Mouse (Mus musculus): ENCODE data around the gene Ap3d1. TPM values are rescaled to one million over a fixed set of nuclear protein-coding genes. Genes with fewer than 3 reads are reported as not detected.

Gene Ap3d1
- polyA plus RNA-seq, 1 experiment from 2014 or later: 125 TPM

DNA sequence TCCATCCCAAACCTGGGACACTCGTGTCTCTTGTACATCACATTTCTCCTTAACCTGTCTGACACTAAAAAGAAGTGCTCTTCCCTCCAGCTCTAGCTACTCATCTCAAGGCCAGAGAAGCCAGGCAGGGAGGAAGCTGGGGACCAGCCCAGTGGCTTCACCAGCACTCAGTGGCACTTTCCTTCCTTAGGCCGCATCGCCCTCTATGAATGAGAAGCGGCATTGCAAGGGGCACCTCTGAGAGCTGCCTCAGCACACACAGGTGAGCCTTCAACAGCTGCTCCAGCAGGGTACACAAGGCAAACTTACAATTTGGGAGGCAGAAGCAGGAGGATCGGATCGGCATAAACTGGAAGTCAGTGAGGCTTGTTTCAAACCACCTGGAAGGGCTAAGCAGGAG lies 57.9 kb downstream of the Ap3d1 start:
- Histone ChIP-seq H3K4me1 (ENCODE audit: control insufficient read depth, insufficient read depth, low read length) (peaks cover 2% of the 10 kb centered on the region; the same call in 1 of the 2 replicates), H3K27me3 (ENCODE audit: control insufficient read depth, insufficient read depth, low read length) (no peaks in the 10 kb centered on the region), H3K4me3 (ENCODE audit: low read depth, low read length) (no peak overlapping the region), H3K9ac (replicated peaks; ENCODE audit: low read depth, low read length) (no peak overlapping the region), H3K4me2 (ENCODE audit: low read depth, low read length) (no peak overlapping the region), H3K27ac (ENCODE audit: low read depth, low read length) (no peak overlapping the region), H3K9me3 (ENCODE audit: control insufficient read depth, low read length) (no peaks in the 10 kb centered on the region), H3K36me3 (ENCODE audit: control insufficient read depth, insufficient read depth, low read length) (peaks cover 23% of the 10 kb centered on the region)
- WGBS: 52% methylated on average over 6 of the region's 6 CpGs
- no peak for ATAC-seq (ENCODE audit: low read depth)

- H3K27me3 ChIP-seq (ENCODE audit: control insufficient read depth, insufficient read depth, low read length): no peaks in the 10 kb centered on the region
- peaks cover 22% of the 10 kb centered on the region for H3K36me3 ChIP-seq (ENCODE audit: control insufficient read depth, insufficient read depth, low read length)
- no peak overlapping the region for H3K4me3 ChIP-seq (ENCODE audit: low read depth, low read length)
- H3K27ac ChIP-seq (ENCODE audit: low read depth, low read length): no peak overlapping the region
- no peak overlapping the region for H3K9ac ChIP-seq (replicated peaks; ENCODE audit: low read depth, low read length)
- peaks cover 2% of the 10 kb centered on the region; the same call in 1 of the 2 replicates for H3K4me1 ChIP-seq (ENCODE audit: control insufficient read depth, insufficient read depth, low read length)
- H3K4me2 ChIP-seq (ENCODE audit: low read depth, low read length): no peak overlapping the region
- H3K9me3 ChIP-seq (ENCODE audit: control insufficient read depth, low read length): no peaks in the 10 kb centered on the region
- WGBS: 100% methylated on average over 1 of the region's 1 CpGs
- no peak for ATAC-seq (ENCODE audit: low read depth)
Observed at GRCm38 (mm10) chr10:80683647-80684046, 58.4 kb downstream of the Ap3d1 start.

- 96% methylated on average over 6 of the region's 6 CpGs for WGBS
- Histone ChIP-seq H3K27ac (ENCODE audit: low read depth, low read length) (no peak overlapping the region), H3K9me3 (ENCODE audit: control insufficient read depth, low read length) (no peaks in the 10 kb centered on the region), H3K4me2 (ENCODE audit: low read depth, low read length) (no peak overlapping the region), H3K4me1 (ENCODE audit: control insufficient read depth, insufficient read depth, low read length) (peaks cover 19% of the 10 kb centered on the region), H3K36me3 (ENCODE audit: control insufficient read depth, insufficient read depth, low read length) (peaks cover 17% of the 10 kb centered on the region), H3K27me3 (ENCODE audit: control insufficient read depth, insufficient read depth, low read length) (no peaks in the 10 kb centered on the region), H3K4me3 (ENCODE audit: low read depth, low read length) (no peak overlapping the region), H3K9ac (replicated peaks; ENCODE audit: low read depth, low read length) (no peak overlapping the region)
- no peak for ATAC-seq (ENCODE audit: low read depth)
Observed at GRCm38 (mm10) chr10:80682003-80682402, 60.1 kb downstream of the Ap3d1 start.

- ATAC-seq (ENCODE audit: low read depth): no peak
- 86% methylated on average over 2 of the region's 2 CpGs for WGBS
- H3K4me3 ChIP-seq (ENCODE audit: low read depth, low read length): no peak overlapping the region
- H3K27me3 ChIP-seq (ENCODE audit: control insufficient read depth, insufficient read depth, low read length): no peaks in the 10 kb centered on the region
- no peak overlapping the region for H3K27ac ChIP-seq (ENCODE audit: low read depth, low read length)
- H3K36me3 ChIP-seq (ENCODE audit: control insufficient read depth, insufficient read depth, low read length): peaks cover under 1% of the 10 kb centered on the region
- peaks cover 19% of the 10 kb centered on the region for H3K4me1 ChIP-seq (ENCODE audit: control insufficient read depth, insufficient read depth, low read length)
- H3K9ac ChIP-seq (replicated peaks; ENCODE audit: low read depth, low read length): no peak overlapping the region
- H3K9me3 ChIP-seq (ENCODE audit: control insufficient read depth, low read length): no peaks in the 10 kb centered on the region
- H3K4me2 ChIP-seq (ENCODE audit: low read depth, low read length): no peak overlapping the region
Observed at GRCm38 (mm10) chr10:80680260-80680696, 61.8 kb downstream of the Ap3d1 start.

GRCm38 (mm10) chr10:80679556-80680259 lies 62.4 kb downstream of the Ap3d1 start:
- Histone ChIP-seq H3K9ac (replicated peaks; ENCODE audit: low read depth, low read length) (no peak overlapping the region), H3K9me3 (ENCODE audit: control insufficient read depth, low read length) (no peaks in the 10 kb centered on the region), H3K4me2 (ENCODE audit: low read depth, low read length) (no peak overlapping the region), H3K4me1 (ENCODE audit: control insufficient read depth, insufficient read depth, low read length) (peaks cover 25% of the 10 kb centered on the region), H3K4me3 (ENCODE audit: low read depth, low read length) (no peak overlapping the region), H3K27ac (ENCODE audit: low read depth, low read length) (no peak overlapping the region), H3K27me3 (ENCODE audit: control insufficient read depth, insufficient read depth, low read length) (no peaks in the 10 kb centered on the region), H3K36me3 (ENCODE audit: control insufficient read depth, insufficient read depth, low read length) (no peaks in the 10 kb centered on the region)
- 62% methylated on average over 9 of the region's 9 CpGs for WGBS
- ATAC-seq (ENCODE audit: low read depth): no peak

- peaks cover 34% of the 10 kb centered on the region for H3K4me1 ChIP-seq (ENCODE audit: control insufficient read depth, insufficient read depth, low read length)
- H3K9me3 ChIP-seq (ENCODE audit: control insufficient read depth, low read length): no peaks in the 10 kb centered on the region
- H3K4me3 ChIP-seq (ENCODE audit: low read depth, low read length): no peak overlapping the region
- 69% methylated on average over 7 of the region's 10 CpGs for WGBS
- H3K27ac ChIP-seq (ENCODE audit: low read depth, low read length): peak overlapping the region; percentile 30
- H3K9ac ChIP-seq (replicated peaks; ENCODE audit: low read depth, low read length): no peak overlapping the region
- no peak overlapping the region for H3K4me2 ChIP-seq (ENCODE audit: low read depth, low read length)
- H3K36me3 ChIP-seq (ENCODE audit: control insufficient read depth, insufficient read depth, low read length): no peaks in the 10 kb centered on the region
- no peak for ATAC-seq (ENCODE audit: low read depth)
- H3K27me3 ChIP-seq (ENCODE audit: control insufficient read depth, insufficient read depth, low read length): no peaks in the 10 kb centered on the region
Observed at GRCm38 (mm10) chr10:80678601-80679377, 63.3 kb downstream of the Ap3d1 start.

DNA sequence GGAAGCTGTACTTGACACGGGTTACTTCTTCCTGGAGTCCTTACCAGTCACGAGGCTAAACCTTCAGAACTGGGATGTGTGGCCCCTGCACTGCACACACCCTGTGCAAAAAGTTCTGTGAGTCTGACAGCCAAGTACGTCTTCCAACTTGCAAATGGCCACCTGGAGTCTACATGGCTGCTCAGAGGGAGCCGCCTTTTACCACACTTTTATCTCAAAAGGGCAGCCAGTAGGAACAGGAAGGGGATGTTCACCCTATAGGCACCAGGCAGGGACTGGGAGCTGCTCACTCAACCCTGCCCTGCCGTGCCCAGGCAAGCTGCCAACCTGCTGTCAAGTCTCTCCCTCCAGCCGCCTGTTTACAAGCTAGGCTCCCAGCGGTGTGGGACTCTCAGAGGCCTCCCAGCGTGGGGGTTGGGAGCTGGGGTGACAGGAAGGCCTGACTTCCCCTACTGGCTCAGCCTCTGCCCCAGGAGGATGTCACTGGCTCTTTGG lies 64.1 kb downstream of the Ap3d1 start, which contains the start of gene Mknk2:
Mknk2 (minus strand) TSS at position 171 of the 495 bp plus-strand sequence.
- Histone ChIP-seq H3K9ac (replicated peaks; ENCODE audit: low read depth, low read length) (peak within 1 kb of the TSS; percentile 55), H3K36me3 (ENCODE audit: control insufficient read depth, insufficient read depth, low read length) (no peaks in the 10 kb centered on the region), H3K9me3 (ENCODE audit: control insufficient read depth, low read length) (no peaks in the 10 kb centered on the region), H3K4me2 (ENCODE audit: low read depth, low read length) (peak within 1 kb of the TSS; percentile 60), H3K27me3 (ENCODE audit: control insufficient read depth, insufficient read depth, low read length) (no peaks in the 10 kb centered on the region), H3K27ac (ENCODE audit: low read depth, low read length) (peak within 1 kb of the TSS; percentile 89), H3K4me3 (ENCODE audit: low read depth, low read length) (peak within 1 kb of the TSS; percentile 95), H3K4me1 (ENCODE audit: control insufficient read depth, insufficient read depth, low read length) (peaks cover 42% of the 10 kb centered on the region)
- ATAC-seq (ENCODE audit: low read depth): peak; percentile 7; the same call in 1 of the 2 replicates
- 27% methylated on average over 8 of the region's 8 CpGs for WGBS

DNA sequence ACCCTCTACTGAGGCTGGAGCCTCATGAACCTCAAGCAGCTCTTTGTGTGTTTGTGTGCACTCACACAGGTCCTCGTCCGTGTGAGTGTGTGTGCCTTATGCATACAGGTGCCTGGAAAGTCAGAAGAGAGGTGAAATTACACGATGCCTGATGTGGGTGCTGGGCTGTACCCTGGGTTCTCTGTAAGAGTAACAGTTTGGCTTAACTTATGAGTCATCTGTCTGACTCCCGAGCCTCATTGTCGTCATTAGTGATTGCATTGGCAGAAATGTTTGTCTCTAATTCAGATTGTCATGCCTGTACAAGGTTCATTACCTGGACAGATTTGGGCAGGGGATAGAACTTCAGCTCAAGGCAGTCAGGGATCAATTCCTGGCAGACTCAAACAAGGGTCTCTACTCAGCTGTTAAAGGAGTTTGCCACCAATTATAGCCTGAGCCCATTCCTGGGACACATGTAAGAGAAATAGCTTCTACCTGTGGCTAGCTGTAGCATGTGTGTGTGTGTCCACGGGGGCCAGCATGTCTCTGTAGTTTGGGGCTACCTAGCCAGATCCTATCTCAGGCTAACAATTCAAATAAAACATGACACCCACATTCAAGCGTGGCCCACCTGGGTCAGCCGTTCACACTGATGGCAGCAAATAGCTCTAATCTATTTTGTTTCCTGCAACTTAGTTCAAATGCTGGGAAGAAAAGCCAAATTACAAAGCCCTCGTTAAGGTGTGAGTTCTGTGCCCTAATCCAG lies 64.8 kb downstream of the Ap3d1 start:
- Histone ChIP-seq H3K36me3 (ENCODE audit: control insufficient read depth, insufficient read depth, low read length) (no peaks in the 10 kb centered on the region), H3K4me1 (ENCODE audit: control insufficient read depth, insufficient read depth, low read length) (peaks cover 49% of the 10 kb centered on the region), H3K4me3 (ENCODE audit: low read depth, low read length) (peak overlapping the region; percentile 95), H3K27me3 (ENCODE audit: control insufficient read depth, insufficient read depth, low read length) (no peaks in the 10 kb centered on the region), H3K27ac (ENCODE audit: low read depth, low read length) (peak overlapping the region; percentile 89), H3K9ac (replicated peaks; ENCODE audit: low read depth, low read length) (peak overlapping the region; percentile 55), H3K4me2 (ENCODE audit: low read depth, low read length) (peak overlapping the region; percentile 60), H3K9me3 (ENCODE audit: control insufficient read depth, low read length) (no peaks in the 10 kb centered on the region)
- WGBS: 38% methylated on average over 9 of the region's 9 CpGs
- ATAC-seq (ENCODE audit: low read depth): no peak
